Mouse (Mus musculus): ENCODE results near the gene Brms1.
"Not testable (repeated sequence)": the region's sequence is repeated elsewhere in the genome, so short reads cannot be mapped to it uniquely, and the experiment has no call there.

Brms1 gene

DNA sequence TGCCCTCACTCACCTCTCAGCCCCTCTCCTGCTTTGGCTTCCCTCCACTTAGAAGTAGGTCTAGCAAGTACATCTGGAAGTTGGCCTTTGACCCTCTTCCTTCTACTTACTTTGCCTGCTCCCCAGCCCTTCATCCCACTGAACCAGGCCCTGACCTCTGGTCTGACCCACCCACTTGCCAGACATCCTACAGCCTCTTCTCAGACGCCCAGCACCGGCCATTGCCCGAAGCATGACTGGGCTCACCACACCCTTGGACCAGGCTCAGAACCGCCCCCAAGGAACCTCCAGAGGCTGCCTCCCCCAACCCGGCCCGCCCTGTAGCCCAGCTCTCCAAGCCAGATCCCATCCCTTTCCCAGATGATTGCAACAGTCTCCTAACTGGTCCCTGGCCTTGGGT is 21.3 kb downstream of the Brms1 start:
- DNase-seq (ENCODE audit: low read depth, low spot score), result peak; percentile 90

DNA sequence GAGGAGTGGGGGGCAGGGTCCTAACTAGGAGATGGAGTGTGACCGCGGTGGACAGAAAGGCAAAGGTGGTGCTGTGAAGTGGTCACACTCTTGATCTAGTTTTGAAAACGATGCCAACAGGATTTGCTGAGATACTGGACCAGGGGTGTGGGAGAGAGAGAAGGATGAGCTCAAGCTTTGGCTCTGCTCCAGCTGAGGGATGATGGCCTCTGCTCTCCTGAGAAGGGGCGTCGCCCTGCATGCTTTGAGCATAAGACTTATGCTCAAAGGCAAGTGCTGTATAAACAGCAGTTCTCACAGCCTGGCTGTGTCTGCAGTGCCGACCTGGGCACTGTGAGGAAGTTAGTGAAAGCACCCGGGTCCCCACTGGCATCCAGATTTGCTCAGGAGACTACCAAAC is 23.9 kb downstream of the Brms1 start:
- peak; percentile 91 for DNase-seq (ENCODE audit: low read depth, low spot score)

DNA sequence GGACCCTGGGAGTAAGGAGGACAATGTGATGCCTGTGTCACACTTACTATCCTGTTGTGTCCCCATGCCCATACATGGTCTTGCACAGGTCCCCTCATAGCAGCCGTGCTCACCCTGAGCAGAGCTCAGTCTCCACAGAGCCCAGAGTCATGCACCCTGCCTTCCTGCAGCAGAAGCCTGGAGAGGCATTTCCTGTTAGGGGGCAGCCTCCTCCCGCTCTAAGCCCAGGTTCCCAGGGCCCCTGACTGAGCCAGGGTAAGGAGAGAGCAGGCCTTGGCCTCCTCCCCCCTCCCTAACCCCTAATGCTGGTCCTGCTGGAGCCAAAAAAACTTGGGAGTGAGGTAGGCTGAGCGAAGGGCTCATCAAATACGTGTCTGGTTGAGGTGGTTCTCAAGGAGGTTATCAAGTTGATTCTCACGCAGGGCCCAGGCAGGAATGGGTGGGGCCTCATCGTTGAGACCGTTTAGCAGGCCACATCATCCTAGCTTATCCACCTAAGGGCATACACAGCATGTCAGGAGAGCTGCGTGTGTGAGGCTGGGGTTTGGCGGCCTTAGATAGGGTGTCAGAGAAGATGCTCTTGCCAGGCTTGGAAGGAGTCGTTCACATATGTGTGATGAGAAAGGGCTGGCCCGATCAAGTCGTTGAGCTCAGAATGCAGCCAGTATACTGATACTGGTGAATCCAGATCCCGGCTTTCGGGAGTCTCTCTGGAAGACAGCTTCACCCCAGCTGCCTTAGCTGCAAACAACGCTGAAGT is 26.1 kb downstream of the Brms1 start:
- peak; percentile 81 for DNase-seq (ENCODE audit: low read depth, low spot score)

DNA sequence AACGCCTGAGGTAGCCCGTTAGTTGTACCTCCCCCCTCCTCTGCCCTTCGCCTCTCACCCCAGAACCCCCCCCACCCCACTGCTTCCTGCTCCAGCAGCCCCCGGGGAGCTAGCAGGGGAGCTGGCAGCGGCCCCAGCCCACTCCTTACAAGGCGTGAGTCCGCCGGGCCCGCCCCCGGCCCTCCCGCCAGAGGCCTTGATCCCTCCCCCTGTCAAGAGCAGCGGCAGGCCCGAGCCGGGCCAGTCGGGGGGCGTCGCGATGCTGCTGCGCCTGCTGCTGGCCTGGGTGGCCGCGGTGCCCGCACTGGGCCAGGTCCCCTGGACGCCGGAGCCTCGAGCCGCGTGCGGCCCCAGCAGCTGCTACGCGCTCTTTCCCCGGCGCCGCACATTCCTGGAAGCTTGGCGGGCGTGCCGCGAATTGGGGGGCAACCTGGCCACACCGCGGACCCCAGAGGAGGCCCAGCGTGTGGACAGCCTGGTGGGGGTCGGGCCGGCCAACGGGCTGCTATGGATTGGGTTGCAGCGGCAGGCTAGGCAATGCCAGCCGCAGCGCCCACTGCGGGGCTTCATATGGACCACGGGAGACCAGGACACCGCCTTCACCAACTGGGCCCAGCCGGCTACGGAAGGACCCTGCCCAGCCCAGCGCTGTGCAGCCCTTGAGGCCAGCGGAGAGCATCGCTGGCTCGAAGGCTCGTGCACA is 26.9 kb downstream of the Brms1 start, which contains the start of gene Cd248:
Gene Cd248 (plus strand): TSS at position 212 of the 703 bp plus-strand sequence.
- DNase-seq (ENCODE audit: low read depth, low spot score), result peak; percentile 79

DNA sequence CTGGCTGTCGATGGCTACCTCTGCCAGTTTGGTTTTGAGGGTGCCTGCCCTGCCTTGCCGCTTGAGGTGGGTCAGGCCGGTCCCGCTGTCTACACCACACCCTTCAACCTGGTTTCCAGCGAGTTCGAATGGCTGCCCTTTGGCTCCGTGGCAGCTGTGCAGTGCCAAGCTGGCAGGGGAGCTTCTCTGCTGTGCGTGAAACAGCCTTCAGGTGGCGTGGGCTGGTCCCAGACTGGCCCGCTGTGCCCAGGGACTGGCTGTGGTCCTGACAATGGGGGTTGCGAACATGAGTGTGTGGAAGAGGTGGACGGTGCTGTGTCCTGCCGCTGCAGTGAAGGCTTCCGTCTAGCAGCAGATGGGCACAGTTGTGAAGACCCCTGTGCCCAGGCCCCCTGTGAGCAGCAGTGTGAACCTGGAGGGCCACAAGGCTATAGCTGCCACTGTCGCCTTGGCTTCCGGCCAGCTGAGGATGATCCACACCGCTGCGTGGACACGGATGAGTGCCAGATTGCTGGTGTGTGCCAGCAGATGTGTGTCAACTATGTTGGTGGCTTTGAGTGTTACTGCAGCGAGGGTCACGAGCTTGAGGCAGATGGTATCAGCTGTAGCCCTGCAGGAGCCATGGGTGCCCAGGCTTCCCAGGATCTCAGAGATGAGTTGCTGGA is 27.5 kb downstream of the Brms1 start:
- DNase-seq (ENCODE audit: low read depth, low spot score), result peak; percentile 58

DNA sequence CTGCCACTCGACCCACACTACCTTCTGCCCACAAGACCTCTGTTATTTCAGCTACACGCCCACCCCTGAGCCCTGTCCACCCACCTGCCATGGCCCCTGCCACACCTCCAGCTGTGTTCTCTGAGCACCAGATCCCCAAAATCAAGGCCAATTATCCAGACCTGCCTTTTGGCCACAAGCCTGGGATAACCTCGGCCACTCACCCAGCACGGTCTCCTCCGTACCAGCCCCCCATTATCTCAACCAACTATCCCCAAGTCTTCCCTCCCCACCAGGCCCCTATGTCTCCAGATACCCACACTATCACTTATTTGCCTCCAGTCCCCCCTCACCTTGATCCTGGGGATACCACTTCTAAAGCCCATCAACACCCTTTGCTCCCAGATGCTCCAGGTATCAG is 28.3 kb downstream of the Brms1 start:
- no peak for DNase-seq (ENCODE audit: low read depth, low spot score)

DNA sequence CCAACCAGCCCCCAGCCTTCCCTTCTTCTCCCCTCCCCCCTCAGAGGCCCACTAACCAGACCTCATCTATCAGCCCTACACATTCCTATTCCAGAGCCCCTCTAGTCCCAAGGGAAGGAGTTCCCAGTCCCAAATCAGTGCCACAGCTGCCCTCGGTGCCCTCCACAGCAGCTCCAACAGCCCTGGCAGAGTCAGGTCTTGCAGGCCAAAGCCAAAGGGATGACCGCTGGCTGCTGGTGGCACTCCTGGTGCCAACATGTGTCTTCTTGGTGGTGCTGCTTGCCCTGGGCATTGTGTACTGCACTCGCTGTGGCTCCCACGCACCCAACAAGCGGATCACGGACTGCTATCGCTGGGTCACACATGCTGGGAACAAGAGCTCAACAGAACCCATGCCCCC is 28.8 kb downstream of the Brms1 start:
- no peak for DNase-seq (ENCODE audit: low read depth, low spot score)

DNA sequence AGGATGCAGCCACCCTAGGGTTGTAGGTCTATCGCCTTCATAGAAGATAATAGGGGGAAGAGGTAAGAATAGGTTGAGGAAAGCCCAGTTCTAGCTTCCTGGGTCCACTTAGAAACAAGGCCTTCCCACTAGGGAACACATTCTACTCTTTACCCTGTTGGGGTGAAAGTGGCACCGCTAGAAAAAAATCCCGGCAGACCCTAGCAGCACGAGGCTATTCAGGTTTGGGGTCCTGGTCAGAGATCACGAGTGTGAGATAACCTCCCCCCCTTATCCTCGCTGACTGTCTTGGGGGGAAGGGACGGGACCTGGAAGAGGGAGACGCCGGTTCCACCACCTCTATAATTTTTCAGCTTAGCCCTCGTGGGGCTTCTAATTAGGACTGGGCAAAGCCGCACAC is 29.9 kb downstream of the Brms1 start:
- no peak for DNase-seq (ENCODE audit: low read depth, low spot score)

DNA sequence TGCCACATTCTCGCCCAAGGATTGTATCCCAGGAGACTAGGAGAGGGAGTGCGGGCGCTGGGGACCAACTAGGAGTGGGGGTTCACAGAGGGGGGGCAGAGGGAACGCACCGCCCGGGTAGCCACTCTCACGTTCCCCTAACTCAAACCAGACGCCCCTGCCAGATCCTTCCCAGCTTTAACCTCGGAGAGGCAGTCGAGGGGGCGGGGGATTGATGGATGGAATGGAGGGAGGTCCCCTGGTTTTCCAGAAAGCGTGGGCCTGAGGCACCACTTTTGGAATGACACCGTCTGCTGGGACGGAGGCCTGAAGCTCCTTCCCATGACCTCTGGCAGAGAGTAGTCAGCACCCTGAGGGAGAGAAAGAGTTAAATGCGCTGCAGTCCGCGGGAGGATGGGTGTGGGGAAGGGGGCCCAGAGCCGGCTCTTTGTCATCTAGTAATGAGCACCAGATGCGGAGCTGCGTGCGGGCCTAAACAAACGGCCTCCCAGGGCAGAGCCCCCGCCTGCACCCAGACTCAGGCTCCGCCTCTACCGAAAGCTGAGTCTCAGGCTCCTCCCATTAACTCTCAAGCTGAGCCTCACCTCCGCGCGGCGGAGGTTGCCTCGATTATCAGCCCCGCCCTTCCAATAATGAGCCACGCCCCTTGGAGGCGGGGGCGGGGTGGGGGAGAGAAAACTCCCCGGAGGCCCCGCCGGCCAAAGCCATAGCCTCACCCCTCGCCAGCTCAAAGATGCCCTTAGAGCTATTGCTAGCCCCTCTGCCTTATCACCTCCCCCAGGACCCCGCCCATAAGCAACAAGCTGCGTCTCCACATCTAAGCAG is 30.6 kb downstream of the Brms1 start:
- peak; percentile 99 for DNase-seq (ENCODE audit: low read depth, low spot score)

DNA sequence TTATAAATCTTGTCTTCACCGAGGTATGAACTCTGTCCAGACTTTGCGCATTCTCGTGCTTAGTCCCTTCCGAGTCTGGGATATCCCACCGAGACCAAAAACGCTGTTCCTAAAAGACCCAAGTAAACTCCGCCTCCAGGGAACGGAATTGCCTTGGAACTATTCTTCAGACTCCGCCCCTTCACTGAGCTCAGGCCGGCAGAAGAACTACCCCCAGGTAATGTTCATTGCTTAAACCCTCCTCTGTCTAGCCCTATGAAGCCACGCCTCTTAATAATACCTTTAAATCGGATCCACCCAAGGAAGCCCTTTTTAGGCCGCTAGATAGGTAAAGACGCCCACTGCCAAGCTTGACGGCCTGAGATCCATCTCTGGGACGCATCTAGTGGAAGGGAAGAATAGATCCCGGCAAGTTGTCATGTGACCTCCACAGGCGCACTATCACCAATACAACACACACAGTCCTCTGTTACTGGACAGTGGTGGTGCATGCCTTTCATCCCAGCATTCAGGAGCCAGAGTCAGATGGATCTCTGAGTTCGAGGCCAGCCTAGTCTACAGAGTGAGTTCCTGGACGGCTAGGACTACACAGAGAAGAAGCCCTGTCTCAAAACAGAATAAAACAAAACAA is 31.4 kb downstream of the Brms1 start:
- DNase-seq (ENCODE audit: low read depth, low spot score), result peak; percentile 98

DNA sequence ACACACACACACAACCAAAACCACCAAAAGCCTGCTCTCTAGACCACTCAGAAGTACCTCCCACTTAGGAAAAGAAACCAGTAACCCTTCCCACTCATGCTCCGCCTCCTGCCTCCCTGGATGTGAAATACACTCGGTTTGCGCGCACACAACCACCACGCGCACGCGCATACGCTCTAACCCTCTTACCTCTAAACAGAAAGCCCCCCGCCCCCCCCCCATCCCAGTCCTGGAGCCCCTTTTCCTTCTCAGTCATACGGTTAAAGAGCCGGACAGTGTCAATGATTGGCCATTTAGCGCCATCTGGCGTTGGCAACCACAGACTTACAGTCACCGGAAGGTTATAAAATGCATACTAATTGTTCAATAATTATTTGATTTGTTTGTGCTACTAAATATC is 31.9 kb downstream of the Brms1 start:
- DNase-seq (ENCODE audit: low read depth, low spot score), result peak; percentile 92

DNA sequence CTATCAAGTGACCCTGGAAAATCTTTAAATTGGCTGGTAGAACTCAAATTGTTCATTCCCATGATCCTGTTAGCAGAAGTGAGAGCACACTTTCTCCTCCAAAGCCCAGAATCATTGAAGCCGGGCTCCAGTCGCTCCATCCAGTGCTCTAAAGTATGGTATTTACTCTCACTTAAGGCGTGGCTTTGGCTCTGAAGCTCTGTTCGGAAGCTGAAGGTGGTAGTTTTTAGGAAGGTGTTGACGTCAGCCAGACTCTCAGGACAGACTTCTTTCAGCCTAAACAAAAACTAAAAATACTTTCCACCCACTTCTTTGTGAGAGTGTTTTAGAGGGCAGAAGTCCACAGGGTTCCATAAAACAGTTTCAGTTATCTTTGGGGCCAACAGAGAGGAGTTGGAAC is 32.4 kb downstream of the Brms1 start:
- no peak for DNase-seq (ENCODE audit: low read depth, low spot score)

DNA sequence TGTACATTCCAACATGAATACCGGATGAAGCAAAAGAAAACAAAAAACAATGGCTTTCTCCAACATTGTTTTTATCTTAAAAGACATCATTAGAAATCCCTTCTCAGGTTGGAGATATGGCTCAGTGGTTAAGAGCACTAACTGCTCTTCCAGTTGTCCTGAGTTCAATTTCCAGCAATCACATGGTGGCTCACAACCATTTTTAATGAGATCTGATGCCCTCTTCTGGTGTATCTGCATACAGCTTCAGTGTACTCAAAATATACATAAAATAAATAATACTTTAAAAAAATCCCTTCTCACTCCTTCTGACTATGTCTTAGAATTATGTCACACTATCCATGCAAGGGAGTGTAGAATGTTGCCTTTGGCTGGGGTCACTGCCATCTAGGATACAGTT is 38.1 kb downstream of the Brms1 start:
- DNase-seq (ENCODE audit: low read depth, low spot score), result peak; percentile 68

DNA sequence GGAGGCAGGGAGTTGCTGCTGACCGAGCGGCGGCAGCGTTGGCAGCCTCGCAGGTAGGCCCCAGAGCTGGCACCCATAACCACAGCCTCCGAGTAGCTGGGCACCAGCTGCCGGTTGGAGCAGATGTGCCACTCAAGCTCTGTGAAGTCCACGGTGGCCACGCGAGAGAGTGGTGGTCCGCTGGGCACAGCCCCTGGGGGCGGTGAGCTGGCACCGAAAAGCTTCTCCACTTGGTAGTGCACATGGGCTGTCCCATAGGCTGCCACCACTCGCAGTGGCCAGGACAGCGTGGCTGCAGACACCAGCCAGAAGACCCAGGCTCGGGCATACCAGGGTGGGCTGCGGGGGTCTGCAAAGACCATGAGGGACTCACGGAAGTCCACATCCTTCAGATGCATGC is 40.9 kb downstream of the Brms1 start:
- DNase-seq (ENCODE audit: low read depth, low spot score), result no peak

DNA sequence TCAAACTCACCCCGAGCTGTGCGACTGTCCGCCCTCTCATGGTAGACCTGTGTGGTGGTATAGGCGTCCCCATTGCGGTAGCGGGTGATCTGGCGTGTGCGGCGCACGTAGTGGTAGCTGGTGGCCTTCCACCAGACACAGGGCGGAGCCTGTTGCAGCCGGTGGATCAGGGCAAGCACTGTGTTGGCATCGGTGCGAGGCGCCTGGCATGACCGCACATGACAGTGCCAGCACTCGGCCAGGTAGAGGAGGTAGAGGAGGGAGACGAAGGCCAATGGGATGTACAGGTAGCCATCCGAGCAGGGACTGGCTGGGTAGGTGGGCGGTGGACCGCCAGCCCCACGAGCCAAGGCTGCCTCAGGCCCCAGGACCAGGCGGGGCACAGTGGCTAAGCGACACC is 41.4 kb downstream of the Brms1 start:
- DNase-seq (ENCODE audit: low read depth, low spot score), result no peak

DNA sequence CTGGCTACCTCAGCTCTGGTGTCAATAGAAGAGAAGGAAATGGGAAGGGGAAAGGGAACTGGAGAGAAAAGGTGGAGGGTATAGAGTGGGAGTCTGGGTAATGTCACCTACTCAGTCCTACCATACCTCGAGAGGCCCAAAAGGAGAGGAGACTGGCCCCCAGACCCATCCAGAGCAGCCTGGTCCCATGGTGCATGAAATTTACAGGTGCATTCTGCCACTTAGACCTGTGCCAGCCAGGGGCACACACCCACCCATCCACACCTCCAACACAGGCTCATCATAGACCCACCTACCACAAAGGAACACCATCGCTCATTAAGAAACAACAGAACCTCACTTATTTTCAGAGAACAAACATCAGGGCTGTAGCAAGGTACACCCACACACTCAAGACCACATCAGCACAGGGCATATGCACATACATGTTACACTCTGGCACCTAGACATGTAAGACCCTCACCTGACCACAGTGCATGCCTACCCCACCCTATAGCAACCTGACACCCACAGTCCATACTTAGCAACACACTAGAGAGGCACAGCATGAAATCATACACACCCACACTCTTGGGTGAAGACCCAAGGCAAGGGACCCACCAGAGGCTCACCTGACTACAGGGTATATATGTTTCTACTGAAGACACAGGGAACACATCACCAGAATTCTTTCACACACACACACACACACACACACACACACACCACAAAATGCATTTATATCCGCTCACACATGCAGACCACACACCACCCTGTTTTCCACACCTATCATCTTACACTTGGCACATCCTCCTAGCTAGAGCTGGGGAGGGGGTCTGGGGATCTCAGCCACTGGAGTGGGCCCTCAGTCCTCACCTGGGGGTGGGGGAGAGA is 43.0 kb downstream of the Brms1 start:
- DNase-seq (ENCODE audit: low read depth, low spot score), result no peak

DNA sequence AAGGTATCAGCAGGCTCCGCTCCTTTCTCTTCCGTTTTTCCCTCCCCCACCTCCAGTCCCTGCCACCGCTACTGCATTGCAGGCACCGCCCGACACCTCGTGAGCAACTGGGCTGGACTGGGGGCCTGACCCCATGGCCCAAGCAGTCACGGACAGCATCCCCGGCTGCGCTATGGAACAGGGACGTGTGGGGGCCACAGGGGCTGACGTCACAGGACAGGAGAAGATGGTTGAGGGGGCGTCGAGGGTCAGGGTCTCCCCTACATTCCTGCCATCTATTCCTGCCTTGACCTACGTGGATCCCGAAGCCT is 43.6 kb downstream of the Brms1 start:
- DNase-seq (ENCODE audit: low read depth, low spot score), result no peak

DNA sequence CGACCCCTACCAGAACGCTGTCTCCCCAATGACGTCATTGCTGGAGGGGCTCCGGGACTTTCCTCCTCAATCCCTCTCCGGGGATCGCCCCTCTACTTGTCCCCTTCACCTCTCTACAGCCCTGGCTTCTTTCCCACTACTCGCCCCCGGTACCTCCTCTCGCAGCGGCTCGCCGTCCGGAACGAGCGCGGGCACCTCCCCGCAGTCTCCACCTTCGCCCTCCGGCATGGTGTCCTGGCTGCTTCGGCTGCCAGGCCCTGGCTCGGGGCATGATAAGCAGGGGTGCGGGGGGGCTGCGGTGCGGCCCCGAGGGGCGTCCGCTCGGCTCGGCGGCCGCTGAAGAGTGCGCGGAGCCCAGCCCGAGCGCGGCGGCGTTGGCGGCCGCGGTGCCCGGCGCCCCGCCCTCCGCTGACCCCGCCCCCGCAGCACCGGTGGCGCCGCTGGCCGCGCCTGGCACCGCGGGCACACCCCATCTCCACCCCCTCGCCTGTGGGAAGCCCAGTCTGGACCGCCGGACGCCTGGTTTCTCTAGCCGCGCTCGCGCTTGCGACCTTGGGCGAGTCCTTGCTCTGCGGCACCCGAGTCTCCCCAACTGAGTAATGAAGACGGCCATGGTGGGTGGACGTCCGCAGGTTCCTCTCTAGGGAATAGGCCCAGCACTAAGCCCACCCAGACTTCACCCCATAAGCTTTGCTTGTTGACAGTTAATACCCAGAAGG is 44.1 kb downstream of the Brms1 start, which contains the start of gene Tmem151a:
Gene Tmem151a (minus strand): TSS at position 387 of the 719 bp plus-strand sequence.
- no peak for DNase-seq (ENCODE audit: low read depth, low spot score)

DNA sequence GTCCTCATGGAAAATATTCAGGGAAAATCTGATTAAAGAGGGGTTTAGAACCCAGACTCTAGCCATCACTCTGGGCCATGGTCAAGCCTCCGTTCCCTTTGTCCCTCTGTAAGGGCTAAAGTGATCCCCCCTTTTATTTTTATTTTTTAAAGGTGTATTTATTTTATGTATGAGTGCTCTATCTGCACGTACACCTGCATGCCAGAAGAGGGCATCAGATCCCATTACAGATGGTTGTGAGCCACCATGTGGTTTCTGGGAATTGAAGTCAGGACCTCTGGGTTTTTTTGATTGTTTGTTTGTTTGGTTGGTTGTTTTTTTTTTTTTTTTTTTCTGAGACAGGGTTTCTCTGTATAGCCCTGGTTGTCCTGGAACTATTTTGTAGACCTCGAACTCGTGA is 45.4 kb downstream of the Brms1 start:
- not testable (repeated sequence) for DNase-seq (ENCODE audit: low read depth, low spot score)
